Mouse (Mus musculus): ENCODE measurements around the gene Tmem160. TPM values are rescaled to one million over a fixed set of nuclear protein-coding genes. Genes with fewer than 3 reads are reported as not detected.

Gene Tmem160
- polyA plus RNA-seq, 1 experiment from 2014 or later = 50.7 TPM

DNA sequence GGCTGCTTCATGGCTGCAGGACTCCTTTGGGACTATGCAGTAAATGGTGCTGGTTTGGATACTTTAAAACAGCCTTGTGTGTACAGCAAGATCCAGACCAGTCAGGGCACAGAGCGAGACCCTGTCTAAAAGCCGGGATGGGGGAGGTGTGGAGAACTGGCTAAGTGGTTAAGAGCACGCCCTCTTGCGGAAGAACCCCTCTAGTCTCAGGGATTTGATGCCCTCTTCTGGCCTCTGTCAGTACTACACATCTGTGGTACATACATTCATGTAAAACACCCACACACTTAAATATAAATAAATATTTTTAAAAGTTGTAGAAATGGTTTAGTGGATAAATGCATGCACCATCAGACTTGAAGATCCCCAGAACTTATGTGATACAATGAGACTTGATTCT, 14.0 kb downstream of the Tmem160 start:
- H3K9me3 ChIP-seq (replicated peaks; ENCODE audit: control insufficient read depth, low read length) = no peaks in the 10 kb centered on the region
- H3K4me2 ChIP-seq (ENCODE audit: low read depth, low read length) = no peak overlapping the region
- ATAC-seq (replicated peaks; ENCODE audit: insufficient number of reproducible peaks, low FRiP score, low TSS enrichment, low read depth) (no peak), DNase-seq (ENCODE audit: low spot score) (peak; percentile 42)
- H3K27ac ChIP-seq (replicated peaks; ENCODE audit: low read depth, low read length) = no peak overlapping the region
- no peak overlapping the region for H3K9ac ChIP-seq (replicated peaks; ENCODE audit: low read length)
- WGBS = 60% methylated on average over 4 of the region's 4 CpGs
- no peaks in the 10 kb centered on the region; the same call in 1 of the 2 replicates for H3K4me1 ChIP-seq (ENCODE audit: control insufficient read depth, insufficient read depth, low read length)
- H3K4me3 ChIP-seq (ENCODE audit: low read depth, low read length) = no peak overlapping the region
- no peaks in the 10 kb centered on the region for H3K36me3 ChIP-seq (replicated peaks; ENCODE audit: control insufficient read depth, insufficient read depth, low read depth, low read length)
- H3K27me3 ChIP-seq (ENCODE audit: control insufficient read depth, insufficient read depth, low read length) = peaks cover 4% of the 10 kb centered on the region; the same call in 1 of the 2 replicates

DNA sequence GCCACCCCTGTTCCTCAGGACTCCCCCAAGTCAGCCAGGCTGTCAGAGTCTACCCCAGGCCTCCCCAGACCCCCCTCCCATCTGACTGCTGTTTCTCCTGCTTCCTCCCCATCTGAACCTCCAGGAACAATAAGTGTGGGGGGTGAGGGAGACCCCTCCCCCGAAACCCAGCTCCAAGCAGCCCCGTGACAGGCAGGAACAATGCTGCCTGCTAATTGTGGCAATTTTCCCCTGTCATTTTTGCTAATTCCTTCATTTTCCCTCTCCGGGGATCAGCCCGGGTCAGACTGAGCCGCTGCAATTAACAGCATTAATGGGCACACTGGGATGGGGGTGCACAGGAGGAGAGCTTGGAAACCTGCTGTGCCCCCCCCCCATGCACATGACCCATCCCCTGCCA, 15.5 kb downstream of the Tmem160 start:
- H3K27me3 ChIP-seq (ENCODE audit: control insufficient read depth, insufficient read depth, low read length) = peaks cover 16% of the 10 kb centered on the region
- no peaks in the 10 kb centered on the region for H3K9me3 ChIP-seq (replicated peaks; ENCODE audit: control insufficient read depth, low read length)
- DNase-seq (ENCODE audit: low spot score) (no peak), ATAC-seq (replicated peaks; ENCODE audit: insufficient number of reproducible peaks, low FRiP score, low TSS enrichment, low read depth) (no peak)
- no peak overlapping the region for H3K4me3 ChIP-seq (ENCODE audit: low read depth, low read length)
- no peak overlapping the region for H3K9ac ChIP-seq (replicated peaks; ENCODE audit: low read length)
- H3K36me3 ChIP-seq (replicated peaks; ENCODE audit: control insufficient read depth, insufficient read depth, low read depth, low read length) = no peaks in the 10 kb centered on the region
- 14% methylated on average over 5 of the region's 5 CpGs for WGBS
- no peak overlapping the region for H3K27ac ChIP-seq (replicated peaks; ENCODE audit: low read depth, low read length)
- H3K4me2 ChIP-seq (ENCODE audit: low read depth, low read length) = no peak overlapping the region
- no peaks in the 10 kb centered on the region; the same call in none of the 2 replicates for H3K4me1 ChIP-seq (ENCODE audit: control insufficient read depth, insufficient read depth, low read length)

DNA sequence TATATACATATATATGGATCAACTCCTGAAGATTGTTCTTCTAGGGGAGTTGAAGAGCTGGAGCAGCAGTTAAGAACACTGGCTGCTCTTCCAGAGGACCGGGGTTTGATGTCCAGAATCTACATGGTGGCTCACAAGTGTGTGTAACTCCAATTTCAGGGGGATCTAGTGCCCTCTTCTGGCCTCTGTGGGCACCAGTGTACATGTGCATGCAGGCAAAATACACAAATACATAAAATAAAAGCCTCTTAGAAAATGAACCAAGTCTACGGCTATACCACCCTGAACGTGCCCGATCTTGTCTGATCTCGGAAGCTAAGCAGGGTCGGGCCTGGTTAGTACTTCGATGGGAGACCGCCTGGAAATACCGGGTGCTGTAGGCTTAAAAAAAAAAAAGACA, 19.0 kb downstream of the Tmem160 start:
- 36% methylated on average over 9 of the region's 9 CpGs for WGBS
- peaks cover 50% of the 10 kb centered on the region for H3K27me3 ChIP-seq (ENCODE audit: control insufficient read depth, insufficient read depth, low read length)

DNA sequence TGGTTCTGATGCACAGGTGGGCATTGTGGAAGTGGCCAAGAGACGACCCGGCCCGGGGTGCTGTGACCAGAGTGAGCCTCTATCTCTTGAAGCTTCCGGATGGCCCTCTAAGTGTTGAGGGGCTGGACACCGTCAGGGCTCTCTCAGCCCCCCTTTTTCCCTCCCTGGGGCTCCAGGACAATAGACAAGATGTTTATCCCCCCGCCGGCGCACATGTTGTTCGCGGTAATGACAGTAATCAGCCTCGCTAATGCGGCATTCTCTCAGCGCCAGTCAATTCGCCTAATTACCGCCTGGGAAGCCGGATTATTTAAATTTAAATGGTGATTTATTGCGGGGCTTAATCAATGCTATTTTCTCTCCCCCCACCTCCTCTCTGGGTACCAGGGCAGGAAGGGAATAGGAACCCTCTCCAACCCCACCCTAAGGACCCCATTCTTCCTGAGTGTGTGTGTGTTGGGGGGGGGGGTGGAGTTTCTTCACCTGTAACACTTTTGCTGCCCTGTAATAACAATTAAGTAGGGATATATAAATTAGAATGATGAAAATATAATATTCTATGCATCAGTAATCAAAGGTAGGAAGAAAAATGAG, 19.6 kb downstream of the Tmem160 start:
- DNase-seq (ENCODE audit: low spot score) (no peak), ATAC-seq (replicated peaks; ENCODE audit: insufficient number of reproducible peaks, low FRiP score, low TSS enrichment, low read depth) (no peak)
- H3K4me2 ChIP-seq (ENCODE audit: low read depth, low read length) = no peak overlapping the region

More for the DNA sequence above, 19.0 kb downstream of the Tmem160 start:
- DNase-seq (ENCODE audit: low spot score) (peak; percentile 51), ATAC-seq (replicated peaks; ENCODE audit: insufficient number of reproducible peaks, low FRiP score, low TSS enrichment, low read depth) (no peak)
- H3K4me2 ChIP-seq (ENCODE audit: low read depth, low read length) = no peak overlapping the region
- H3K4me1 ChIP-seq (ENCODE audit: control insufficient read depth, insufficient read depth, low read length) = peaks cover 3% of the 10 kb centered on the region
- H3K27ac ChIP-seq (replicated peaks; ENCODE audit: low read depth, low read length) = no peak overlapping the region
- H3K9ac ChIP-seq (replicated peaks; ENCODE audit: low read length) = no peak overlapping the region
- no peaks in the 10 kb centered on the region for H3K9me3 ChIP-seq (replicated peaks; ENCODE audit: control insufficient read depth, low read length)
- H3K4me3 ChIP-seq (ENCODE audit: low read depth, low read length) = no peak overlapping the region
- H3K36me3 ChIP-seq (replicated peaks; ENCODE audit: control insufficient read depth, insufficient read depth, low read depth, low read length) = no peaks in the 10 kb centered on the region

DNA sequence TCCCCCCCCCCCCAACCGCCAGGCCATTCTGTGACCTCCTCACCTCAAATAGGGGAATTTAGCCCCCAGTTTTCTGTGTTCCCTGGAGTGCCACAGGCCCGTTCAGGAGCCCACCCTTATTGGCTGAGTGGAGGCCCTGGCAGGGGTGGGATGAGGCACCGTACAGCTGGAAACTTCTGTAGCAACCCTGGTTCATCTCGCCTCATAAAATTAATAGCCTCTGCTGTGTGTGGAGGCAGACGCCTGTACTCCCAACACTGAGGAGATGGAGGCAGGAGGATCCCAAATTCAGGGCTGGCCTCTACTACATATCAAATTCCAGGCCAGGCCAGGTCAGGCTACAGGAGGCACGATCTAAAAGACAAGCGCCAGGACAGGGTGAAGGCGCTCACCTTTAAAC, 21.3 kb downstream of the Tmem160 start:
- Histone ChIP-seq H3K27ac (replicated peaks; ENCODE audit: low read depth, low read length) (no peak overlapping the region), H3K4me3 (ENCODE audit: low read depth, low read length) (no peak overlapping the region), H3K27me3 (ENCODE audit: control insufficient read depth, insufficient read depth, low read length) (peaks cover 62% of the 10 kb centered on the region), H3K9ac (replicated peaks; ENCODE audit: low read length) (no peak overlapping the region), H3K4me2 (ENCODE audit: low read depth, low read length) (no peak overlapping the region), H3K4me1 (ENCODE audit: control insufficient read depth, insufficient read depth, low read length) (peaks cover 3% of the 10 kb centered on the region; the same call in 1 of the 2 replicates), H3K36me3 (replicated peaks; ENCODE audit: control insufficient read depth, insufficient read depth, low read depth, low read length) (no peaks in the 10 kb centered on the region), H3K9me3 (replicated peaks; ENCODE audit: control insufficient read depth, low read length) (no peaks in the 10 kb centered on the region)
- DNase-seq (ENCODE audit: low spot score) = no peak
- WGBS = 47% methylated on average over 8 of the region's 8 CpGs
- no peak for ATAC-seq (replicated peaks; ENCODE audit: insufficient number of reproducible peaks, low FRiP score, low TSS enrichment, low read depth)

More for the DNA sequence above, 19.6 kb downstream of the Tmem160 start:
- WGBS = 2% methylated on average over 17 of the region's 17 CpGs
- Histone ChIP-seq H3K27ac (replicated peaks; ENCODE audit: low read depth, low read length) (no peak overlapping the region), H3K4me1 (ENCODE audit: control insufficient read depth, insufficient read depth, low read length) (peaks cover 3% of the 10 kb centered on the region), H3K9me3 (replicated peaks; ENCODE audit: control insufficient read depth, low read length) (no peaks in the 10 kb centered on the region), H3K27me3 (ENCODE audit: control insufficient read depth, insufficient read depth, low read length) (peaks cover 57% of the 10 kb centered on the region), H3K9ac (replicated peaks; ENCODE audit: low read length) (no peak overlapping the region), H3K36me3 (replicated peaks; ENCODE audit: control insufficient read depth, insufficient read depth, low read depth, low read length) (no peaks in the 10 kb centered on the region), H3K4me3 (ENCODE audit: low read depth, low read length) (no peak overlapping the region)

DNA sequence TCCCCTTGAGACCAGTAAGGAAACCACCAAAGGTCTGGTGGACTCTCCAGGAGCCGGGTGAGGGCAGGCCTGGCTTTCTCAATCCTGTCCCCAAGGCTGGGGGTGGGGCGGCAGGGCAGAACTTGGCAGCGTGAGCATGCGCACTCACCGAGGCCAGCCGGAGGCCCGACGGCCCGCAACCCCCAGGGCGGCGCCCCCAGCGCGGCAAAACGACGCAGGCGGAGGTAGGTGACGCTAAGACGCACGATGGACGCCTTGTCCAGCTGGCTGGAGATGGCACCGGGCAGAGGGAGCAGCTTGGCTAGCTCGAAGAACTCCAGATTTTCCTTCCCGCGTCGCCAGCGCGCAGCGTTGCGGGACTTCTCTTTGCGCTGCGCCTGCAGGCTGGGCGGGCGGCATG, 21.9 kb downstream of the Tmem160 start:
- H3K4me2 ChIP-seq (ENCODE audit: low read depth, low read length) = peak overlapping the region; percentile 21; the same call in 1 of the 2 replicates
- WGBS = 4% methylated on average over 33 of the region's 33 CpGs
- H3K9ac ChIP-seq (replicated peaks; ENCODE audit: low read length) = no peak overlapping the region

DNA sequence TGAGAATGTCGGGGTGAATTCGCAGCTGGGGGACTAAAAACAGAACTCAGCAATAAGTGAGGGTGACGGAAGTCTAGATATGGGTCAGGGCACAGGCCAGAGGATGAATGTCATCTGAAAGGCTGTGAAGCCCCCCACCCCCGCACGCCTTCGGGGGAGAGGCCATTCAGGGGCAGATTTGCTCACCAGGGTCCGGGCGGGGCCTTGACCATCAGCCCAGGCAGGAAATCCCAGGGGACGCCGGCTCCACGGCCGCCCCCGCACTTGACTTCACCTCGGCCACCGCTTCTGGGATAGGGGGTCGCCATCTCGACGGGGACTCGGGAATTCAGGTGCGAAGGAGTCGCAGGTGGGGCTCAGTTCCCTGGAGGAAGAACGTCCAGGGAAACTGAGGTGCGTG, 22.7 kb downstream of the Tmem160 start:
- no peak for ATAC-seq (replicated peaks; ENCODE audit: insufficient number of reproducible peaks, low FRiP score, low TSS enrichment, low read depth)
- H3K9me3 ChIP-seq (replicated peaks; ENCODE audit: control insufficient read depth, low read length) = no peaks in the 10 kb centered on the region
- H3K4me3 ChIP-seq (ENCODE audit: low read depth, low read length) = peak overlapping the region; percentile 10; the same call in 1 of the 2 replicates
- peaks cover 62% of the 10 kb centered on the region for H3K27me3 ChIP-seq (ENCODE audit: control insufficient read depth, insufficient read depth, low read length)
- no peak overlapping the region for H3K27ac ChIP-seq (replicated peaks; ENCODE audit: low read depth, low read length)
- H3K4me1 ChIP-seq (ENCODE audit: control insufficient read depth, insufficient read depth, low read length) = peaks cover 3% of the 10 kb centered on the region; the same call in 1 of the 2 replicates
- H3K36me3 ChIP-seq (replicated peaks; ENCODE audit: control insufficient read depth, insufficient read depth, low read depth, low read length) = no peaks in the 10 kb centered on the region
- peak overlapping the region; percentile 23; the same call in 1 of the 2 replicates for H3K4me2 ChIP-seq (ENCODE audit: low read depth, low read length)
- DNase-seq (ENCODE audit: low spot score) = no peak
- no peak overlapping the region for H3K9ac ChIP-seq (replicated peaks; ENCODE audit: low read length)
- WGBS = 3% methylated on average over 22 of the region's 23 CpGs

More for the DNA sequence above, 21.9 kb downstream of the Tmem160 start:
- H3K4me1 ChIP-seq (ENCODE audit: control insufficient read depth, insufficient read depth, low read length) = peaks cover 3% of the 10 kb centered on the region; the same call in 1 of the 2 replicates
- no peaks in the 10 kb centered on the region for H3K9me3 ChIP-seq (replicated peaks; ENCODE audit: control insufficient read depth, low read length)
- ATAC-seq (replicated peaks; ENCODE audit: insufficient number of reproducible peaks, low FRiP score, low TSS enrichment, low read depth) (no peak), DNase-seq (ENCODE audit: low spot score) (no peak)
- peak overlapping the region; percentile 18; the same call in 1 of the 2 replicates for H3K4me3 ChIP-seq (ENCODE audit: low read depth, low read length)
- H3K27me3 ChIP-seq (ENCODE audit: control insufficient read depth, insufficient read depth, low read length) = peaks cover 62% of the 10 kb centered on the region
- H3K36me3 ChIP-seq (replicated peaks; ENCODE audit: control insufficient read depth, insufficient read depth, low read depth, low read length) = no peaks in the 10 kb centered on the region
- no peak overlapping the region for H3K27ac ChIP-seq (replicated peaks; ENCODE audit: low read depth, low read length)

DNA sequence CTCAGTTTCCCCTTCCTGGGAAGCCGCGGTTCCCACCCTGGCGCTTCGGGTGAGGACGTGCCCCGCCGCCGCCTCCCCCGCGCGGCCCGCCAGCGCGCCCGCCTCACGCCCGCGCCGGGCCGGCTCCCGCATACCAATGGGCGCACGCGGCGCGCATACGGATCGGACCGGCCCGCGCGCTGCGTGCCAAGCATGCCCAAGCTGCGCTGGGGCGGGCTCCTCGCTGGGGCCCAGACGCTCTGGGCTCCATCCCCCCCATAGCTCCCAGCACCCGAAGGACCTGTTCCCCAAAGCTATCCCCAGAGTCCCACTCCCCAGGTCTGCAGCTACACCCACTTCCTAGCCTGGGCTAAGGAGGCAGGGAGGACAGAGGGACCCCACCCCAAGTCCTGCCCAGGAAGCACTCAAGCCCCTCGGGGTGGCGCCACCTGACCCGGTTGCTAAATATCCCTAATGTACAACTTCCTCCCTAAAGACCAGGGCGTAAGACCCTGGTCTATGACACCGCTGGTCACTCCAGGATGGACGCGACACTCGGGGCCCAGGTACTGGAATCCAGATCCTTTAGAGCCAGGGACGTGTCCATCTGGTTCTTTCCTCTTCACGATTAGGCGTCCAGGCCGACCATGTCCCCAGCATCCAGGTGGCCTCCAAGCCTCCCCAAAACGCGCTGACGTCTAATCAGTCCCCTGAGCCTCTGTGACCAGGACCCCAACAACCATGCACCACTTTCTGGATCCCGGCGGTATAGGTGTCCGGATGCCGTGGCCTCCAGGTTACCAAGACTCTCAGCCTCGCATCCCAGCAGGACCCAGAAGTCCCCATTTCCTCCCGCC, 23.4 kb downstream of the Tmem160 start:
- no peaks in the 10 kb centered on the region for H3K9me3 ChIP-seq (replicated peaks; ENCODE audit: control insufficient read depth, low read length)
- DNase-seq (ENCODE audit: low spot score) (no peak), ATAC-seq (replicated peaks; ENCODE audit: insufficient number of reproducible peaks, low FRiP score, low TSS enrichment, low read depth) (no peak)
- no peaks in the 10 kb centered on the region for H3K36me3 ChIP-seq (replicated peaks; ENCODE audit: control insufficient read depth, insufficient read depth, low read depth, low read length)
- peak overlapping the region; percentile 32 for H3K4me3 ChIP-seq (ENCODE audit: low read depth, low read length)
- peaks cover 3% of the 10 kb centered on the region; the same call in 1 of the 2 replicates for H3K4me1 ChIP-seq (ENCODE audit: control insufficient read depth, insufficient read depth, low read length)
- peaks cover 62% of the 10 kb centered on the region for H3K27me3 ChIP-seq (ENCODE audit: control insufficient read depth, insufficient read depth, low read length)
- H3K27ac ChIP-seq (replicated peaks; ENCODE audit: low read depth, low read length) = no peak overlapping the region
- no peak overlapping the region for H3K9ac ChIP-seq (replicated peaks; ENCODE audit: low read length)
- WGBS = 1% methylated on average over 56 of the region's 59 CpGs
- peak overlapping the region; percentile 57 for H3K4me2 ChIP-seq (ENCODE audit: low read depth, low read length)

Data from embryonic facial prominence, embryonic 11.5 days (tissue).